8 mouse cellular contexts compared by ENCODE assay signal in the genomic region with DNA sequence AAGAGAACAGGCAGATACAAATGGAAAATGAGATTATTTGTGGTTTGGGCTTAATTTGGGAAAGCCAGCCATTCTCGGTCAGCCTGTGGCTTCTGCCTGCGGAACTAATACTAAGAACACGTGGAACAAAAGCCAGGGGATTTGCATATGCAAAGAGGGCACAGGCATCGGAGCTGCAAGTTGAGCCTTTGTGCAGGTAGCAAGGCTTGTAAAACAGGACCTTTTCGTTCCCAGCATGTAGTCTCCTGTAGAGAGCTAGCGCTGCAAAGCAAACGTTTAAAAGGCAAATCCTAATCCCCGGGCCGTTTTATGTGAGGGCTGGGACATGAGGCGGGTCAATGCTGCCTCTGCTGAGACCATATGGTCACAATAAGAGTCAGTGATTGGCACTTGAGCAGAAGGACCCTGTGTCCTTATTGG. TPM values are rescaled to one million over a fixed set of nuclear protein-coding genes. Genes with fewer than 3 reads are reported as not detected.
DNase-seq lines count a peak whose midpoint lies in the region; ATAC-seq lines count a peak whose summit lies in the region.

No protein-coding gene starts in this region.

- ATAC-seq in common myeloid progenitor, adult 5-6 weeks (replicated peaks; ENCODE audit: low read depth, poor library complexity, severe bottlenecking): peak; percentile 36
- ATAC-seq in hematopoietic stem cell, adult 5-6 weeks (replicated peaks in 1 of 2; ENCODE audit: insufficient read depth in 1 of 2, low FRiP score in 2 of 2, low TSS enrichment in 1 of 2, low read depth in 1 of 2, poor library complexity in 2 of 2, severe bottlenecking in 2 of 2): peak; percentile 30 to 44; a peak in 3 of 4 replicates
- no peak for ATAC-seq in liver, embryonic 13.5 days (ENCODE audit: low read depth)
- peak; percentile 36 for ATAC-seq in neural tube, embryonic 14.5 days (ENCODE audit: low read depth)

- WGBS in liver, embryonic 13.5 days (ENCODE audit: insufficient replicate concordance): 2% methylated on average over 10 of the region's 10 CpGs
- WGBS in neural tube, embryonic 14.5 days: 0% methylated on average over 10 of the region's 10 CpGs

- intact Hi-C loops in left cerebral cortex, postnatal 4 days (cut with DNase I): no loop called here
- intact Hi-C loops in left cerebral cortex, postnatal 10 days (cut with DNase I): no loop called here

- DNase-seq in left cerebral cortex, postnatal 4 days: peak; percentile 18
- DNase-seq in left cerebral cortex, postnatal 10 days (ENCODE audit: extremely low spot score in 1 of 2, low spot score in 2 of 2): no peak
- DNase-seq in liver, embryonic 13.5 days: no peak
- DNase-seq in right cerebral cortex, postnatal 36 days (ENCODE audit: low spot score in 2 of 2): no peak
- DNase-seq in layer of hippocampus, postnatal 14 days (ENCODE audit: low spot score in 2 of 2): no peak

- peak overlapping the region; percentile 73 for H3K4me2 ChIP-seq in liver, embryonic 13.5 days
- H3K4me2 ChIP-seq in neural tube, embryonic 14.5 days (ENCODE audit: low read depth, low read length): peak overlapping the region; percentile 88

- H3K27ac ChIP-seq in liver, embryonic 13.5 days: no peak overlapping the region
- H3K27ac ChIP-seq in neural tube, embryonic 14.5 days (ENCODE audit: low read depth, low read length): peak overlapping the region; percentile 77

- H3K9ac ChIP-seq in liver, embryonic 13.5 days: peak overlapping the region; percentile 62
- peak overlapping the region; percentile 78 for H3K9ac ChIP-seq in neural tube, embryonic 14.5 days (replicated peaks; ENCODE audit: low read depth, low read length)

- peaks cover 10% of the 10 kb centered on the region; the same call in 1 of the 2 replicates for H3K4me1 ChIP-seq in liver, embryonic 13.5 days (replicated peaks)
- peaks cover 15% of the 10 kb centered on the region for H3K4me1 ChIP-seq in neural tube, embryonic 14.5 days (ENCODE audit: control insufficient read depth, insufficient read depth, low read length)

- no peaks in the 10 kb centered on the region for H3K9me3 ChIP-seq in liver, embryonic 13.5 days (replicated peaks)
- H3K9me3 ChIP-seq in neural tube, embryonic 14.5 days (ENCODE audit: control insufficient read depth, low read length): no peaks in the 10 kb centered on the region

- H3K36me3 ChIP-seq in liver, embryonic 13.5 days: 0 out of 2 replicates have a peak, but pooled peaks cover under 1% of the 10 kb centered on the region
- peaks cover 16% of the 10 kb centered on the region for H3K36me3 ChIP-seq in neural tube, embryonic 14.5 days (ENCODE audit: control insufficient read depth, insufficient read depth, low read length)

- H3K27me3 ChIP-seq in liver, embryonic 13.5 days: no peaks in the 10 kb centered on the region
- H3K27me3 ChIP-seq in neural tube, embryonic 14.5 days (ENCODE audit: control insufficient read depth, insufficient read depth, low read length): no peaks in the 10 kb centered on the region

- H3K4me3 ChIP-seq in liver, embryonic 13.5 days (replicated peaks): peak overlapping the region; percentile 63
- H3K4me3 ChIP-seq in neural tube, embryonic 14.5 days (ENCODE audit: low read depth, low read length): peak overlapping the region; percentile 72

RNA-seq across cellular contexts. Expression of a gene that starts 0.6 kb away (rescaled TPM):
- 1 to 10 TPM; 7.5 to 9.7 TPM for total RNA-seq in left cerebral cortex, postnatal 4 days (2021)
- 1 to 10 TPM; 5.1 to 5.8 TPM for total RNA-seq in left cerebral cortex, postnatal 10 days (2021)
- total RNA-seq in common myeloid progenitor, adult 5-6 weeks (2017): 1.4 and 1.5 TPM in 2 replicates
- total RNA-seq in hematopoietic stem cell, adult 5-6 weeks (2017): 6.1 and 6.6 TPM in 2 replicates
- polyA plus RNA-seq in liver, embryonic 13.5 days (2015; fragmentation: Nextera tagmentation; extraction: Ambion mirVana): 0.20 and 0.27 TPM in 2 replicates
- polyA plus RNA-seq in neural tube, embryonic 14.5 days (2014; fragmentation: Nextera tagmentation; extraction: Ambion mirVana): 7.8 and 10.7 TPM in 2 replicates
- total RNA-seq in layer of hippocampus, postnatal 14 days (2021): 1 to 10 TPM; 5.9 to 6.5 TPM

RNA-seq across cellular contexts. Expression of a gene that starts 16.7 kb away (rescaled TPM):
- 10 to 100 TPM; 18.5 to 19.9 TPM for total RNA-seq in left cerebral cortex, postnatal 4 days (2021)
- 10 to 100 TPM; 17.1 to 26.4 TPM for total RNA-seq in left cerebral cortex, postnatal 10 days (2021)
- 7.8 and 8.1 TPM in 2 replicates for total RNA-seq in common myeloid progenitor, adult 5-6 weeks (2017)
- 10.9 and 15.6 TPM in 2 replicates for total RNA-seq in hematopoietic stem cell, adult 5-6 weeks (2017)
- polyA plus RNA-seq in liver, embryonic 13.5 days (2015; fragmentation: Nextera tagmentation; extraction: Ambion mirVana): 2.0 and 2.7 TPM in 2 replicates
- 16.5 and 19.8 TPM in 2 replicates for polyA plus RNA-seq in neural tube, embryonic 14.5 days (2014; fragmentation: Nextera tagmentation; extraction: Ambion mirVana)
- total RNA-seq in layer of hippocampus, postnatal 14 days (2021): 10 to 100 TPM; 20.5 to 25.1 TPM

RNA-seq across cellular contexts. Expression of a gene that starts 18.4 kb away (rescaled TPM):
- 1 to 10 TPM; 2.3 to 2.5 TPM for total RNA-seq in left cerebral cortex, postnatal 4 days (2021)
- 1 to 10 TPM; 6.3 to 6.7 TPM for total RNA-seq in left cerebral cortex, postnatal 10 days (2021)
- 3.9 and 5.8 TPM in 2 replicates for total RNA-seq in common myeloid progenitor, adult 5-6 weeks (2017)
- 26.9 and 29.0 TPM in 2 replicates for total RNA-seq in hematopoietic stem cell, adult 5-6 weeks (2017)
- 1.3 TPM in 2 replicates for polyA plus RNA-seq in liver, embryonic 13.5 days (2015; fragmentation: Nextera tagmentation; extraction: Ambion mirVana)
- 0.87 and 1.3 TPM in 2 replicates for polyA plus RNA-seq in neural tube, embryonic 14.5 days (2014; fragmentation: Nextera tagmentation; extraction: Ambion mirVana)
- total RNA-seq in layer of hippocampus, postnatal 14 days (2021): 1 to 10 TPM; 6.5 to 6.8 TPM

RNA-seq across cellular contexts. Expression of a gene that starts 44.3 kb away (rescaled TPM):
- total RNA-seq in left cerebral cortex, postnatal 4 days (2021): under 1 TPM in 1 of 2 experiments, not detected in 1; 0.34 TPM
- total RNA-seq in left cerebral cortex, postnatal 10 days (2021): not detected
- total RNA-seq in common myeloid progenitor, adult 5-6 weeks (2017): 0.09 TPM in 1 of 2 replicates, not detected in the other
- not detected in 2 replicates for total RNA-seq in hematopoietic stem cell, adult 5-6 weeks (2017)
- polyA plus RNA-seq in liver, embryonic 13.5 days (2015; fragmentation: Nextera tagmentation; extraction: Ambion mirVana): 0.08 TPM in 1 of 2 replicates, not detected in the other
- polyA plus RNA-seq in neural tube, embryonic 14.5 days (2014; fragmentation: Nextera tagmentation; extraction: Ambion mirVana): 0.24 and 0.44 TPM in 2 replicates
- under 1 TPM in 1 of 2 experiments, not detected in 1; 0.39 TPM for total RNA-seq in layer of hippocampus, postnatal 14 days (2021)

RNA-seq across cellular contexts. Expression of a gene that starts 56.9 kb away (rescaled TPM):
- total RNA-seq in left cerebral cortex, postnatal 4 days (2021): not detected
- not detected for total RNA-seq in left cerebral cortex, postnatal 10 days (2021)
- total RNA-seq in common myeloid progenitor, adult 5-6 weeks (2017): not detected in 2 replicates
- total RNA-seq in hematopoietic stem cell, adult 5-6 weeks (2017): not detected in 2 replicates
- polyA plus RNA-seq in liver, embryonic 13.5 days (2015; fragmentation: Nextera tagmentation; extraction: Ambion mirVana): not detected in 2 replicates
- 0.05 TPM in 1 of 2 replicates, not detected in the other for polyA plus RNA-seq in neural tube, embryonic 14.5 days (2014; fragmentation: Nextera tagmentation; extraction: Ambion mirVana)
- total RNA-seq in layer of hippocampus, postnatal 14 days (2021): not detected
